Comparison of ENCODE assay signal across 18 mouse cellular contexts in the genomic region with DNA sequence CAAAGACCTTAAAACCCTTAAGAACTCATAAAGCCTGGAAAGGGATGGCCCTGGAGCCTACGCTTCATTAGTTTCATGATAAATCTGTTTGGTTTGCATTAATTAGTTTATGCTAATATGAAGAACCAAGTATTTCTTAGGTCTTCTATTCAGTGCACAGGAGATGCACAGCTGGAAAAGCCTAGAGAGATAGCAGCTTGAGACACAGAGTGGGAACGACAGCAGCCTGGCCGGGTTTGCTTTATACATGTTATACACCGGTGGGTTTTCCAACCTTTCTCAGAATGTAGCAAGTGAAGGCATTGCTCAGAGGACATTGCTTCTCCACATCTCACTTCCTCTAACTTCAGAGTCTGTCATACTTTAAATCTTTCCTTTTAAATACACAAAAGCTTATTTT. TPM values are rescaled to one million over a fixed set of nuclear protein-coding genes. Genes with fewer than 3 reads are reported as not detected.
"Had no signal": no experiment of that assay in that cellular context is flagged by ENCODE, and none has a peak within 500 bp of the region (broad histone marks: within the 10 kb centered on the region; RNA-seq: fewer than 3 reads in every experiment).

No protein-coding gene starts in this region.

- H3K9ac ChIP-seq: liver, embryonic 13.5 days; liver, embryonic 15.5 days; liver, postnatal 0 days; midbrain, embryonic 12.5 days; stomach, embryonic 15.5 days had no signal

- H3K36me3 ChIP-seq: liver, embryonic 13.5 days; liver, embryonic 15.5 days; lung, embryonic 15.5 days; midbrain, embryonic 12.5 days; neural tube, embryonic 13.5 days; stomach, embryonic 15.5 days had no signal

- H3K4me3 ChIP-seq: liver, embryonic 13.5 days; liver, embryonic 15.5 days; stomach, embryonic 15.5 days had no signal

- ATAC-seq: lung, postnatal 0 days had no signal

- DNase-seq: liver, embryonic 13.5 days; liver, postnatal 0 days; lung, adult 2 months; lung, postnatal 14 days; lung, postnatal 36 days; right cerebral cortex, postnatal 14 days; thymus, adult 2 months; thymus, postnatal 25 days; thymus, postnatal 4 days had no signal

- H3K27ac ChIP-seq: liver, embryonic 13.5 days; liver, embryonic 15.5 days; macrophage; midbrain, embryonic 12.5 days; neural tube, embryonic 13.5 days; stomach, embryonic 15.5 days had no signal

- H3K4me1 ChIP-seq: liver, embryonic 13.5 days; liver, embryonic 15.5 days; midbrain, embryonic 12.5 days; stomach, embryonic 15.5 days had no signal

- H3K9me3 ChIP-seq: liver, embryonic 13.5 days; liver, embryonic 15.5 days; lung, embryonic 15.5 days; megakaryocyte, embryonic 14.5 days; midbrain, embryonic 12.5 days; stomach, embryonic 15.5 days had no signal

- H3K27me3 ChIP-seq: liver, embryonic 13.5 days; liver, embryonic 15.5 days; lung, embryonic 15.5 days; megakaryocyte, embryonic 14.5 days; midbrain, embryonic 12.5 days; neural tube, embryonic 13.5 days; stomach, embryonic 15.5 days had no signal

RNA-seq across cellular contexts. Expression of a gene that starts 25.3 kb away (rescaled TPM):
- total RNA-seq: monocyte, adult 5-6 weeks had no signal
